Mouse (Mus musculus) frontal cortex, postnatal 25 days (tissue): ENCODE results near the gene Mia2.

Source experiments
- DNase-seq, 2 experiments: peaks; one replicate each; pipeline ENCODE4 v3.0.0; 2022; ENCODE audit warnings: low spot score in 2 of 2

Mia2 gene

GRCm38 (mm10) chr12:59164522-59164921, 68.9 kb downstream of the Mia2 start:
- no peak for DNase-seq

GRCm38 (mm10) chr12:59166557-59166956, 71.0 kb downstream of the Mia2 start:
- no peak for DNase-seq

- no peak for DNase-seq
Measured at GRCm38 (mm10) chr12:59169935-59170334, 74.3 kb downstream of the Mia2 start.

DNA sequence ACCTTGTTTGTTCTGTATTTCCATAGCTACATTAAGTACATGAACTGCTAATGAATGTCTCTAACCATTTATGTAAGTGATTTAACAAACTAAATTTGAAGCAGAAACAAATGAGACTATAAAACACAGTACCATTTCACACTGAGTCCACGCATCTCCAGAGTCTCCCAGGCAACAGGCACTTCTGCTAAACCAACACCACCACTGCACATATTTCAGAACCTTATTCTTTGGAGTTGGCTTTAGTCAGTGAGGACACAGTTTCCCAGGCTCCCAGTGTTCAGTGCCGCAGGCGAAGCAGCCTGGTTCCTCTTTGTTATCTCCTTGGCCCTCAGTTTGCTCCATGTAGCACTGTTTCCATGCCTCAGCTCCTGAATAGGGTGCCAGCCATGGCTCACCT, 82.2 kb downstream of the Mia2 start:
- DNase-seq: no peak

- no peak for DNase-seq
Measured at GRCm38 (mm10) chr12:59188086-59188682, 92.6 kb downstream of the Mia2 start.

GRCm38 (mm10) chr12:59193637-59194036, 98.0 kb downstream of the Mia2 start:
- DNase-seq: no peak

GRCm38 (mm10) chr12:59194341-59195003, 98.9 kb downstream of the Mia2 start:
- DNase-seq: no peak

DNA sequence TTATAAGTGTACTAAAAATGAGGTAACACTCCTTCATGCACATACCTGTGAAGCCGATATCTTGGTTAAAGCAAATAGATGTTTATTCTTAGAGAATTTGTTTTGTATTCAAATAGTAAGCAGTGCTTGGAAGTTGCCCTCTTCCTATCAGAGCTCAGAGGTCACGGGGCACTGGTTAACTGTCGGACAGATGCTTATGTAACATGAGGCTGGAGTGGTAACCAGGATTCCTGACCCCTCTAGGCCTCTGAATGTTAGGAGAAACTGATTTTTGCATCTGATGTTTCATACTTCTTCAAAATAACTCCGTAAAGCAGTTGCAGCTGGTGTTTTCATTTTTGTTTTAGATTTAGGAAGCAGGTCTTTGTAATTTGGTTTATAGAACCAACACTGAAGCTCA, 99.5 kb downstream of the Mia2 start:
- no peak for DNase-seq

DNA sequence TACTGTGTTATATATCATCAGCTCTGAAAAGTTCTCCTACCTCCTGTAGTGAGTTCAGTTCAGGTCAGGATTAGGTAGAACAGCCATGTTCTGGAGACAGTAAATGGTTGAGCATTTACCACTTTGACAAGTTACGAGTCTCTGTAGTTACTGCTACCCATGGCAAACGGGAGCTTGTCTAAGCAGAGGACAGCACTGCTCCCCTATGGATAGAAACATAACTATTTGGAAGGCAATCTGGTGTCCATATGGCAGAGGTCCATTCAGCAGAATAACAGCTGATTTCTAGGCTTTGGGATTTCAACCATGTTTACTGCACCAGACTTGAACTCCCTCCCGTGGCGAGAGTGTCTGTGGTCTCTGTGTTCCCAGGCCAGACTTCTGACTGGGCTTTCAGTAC, 100.3 kb downstream of the Mia2 start:
- no peak for DNase-seq

GRCm38 (mm10) chr12:59198750-59199149, 103.2 kb downstream of the Mia2 start:
- no peak for DNase-seq

DNA sequence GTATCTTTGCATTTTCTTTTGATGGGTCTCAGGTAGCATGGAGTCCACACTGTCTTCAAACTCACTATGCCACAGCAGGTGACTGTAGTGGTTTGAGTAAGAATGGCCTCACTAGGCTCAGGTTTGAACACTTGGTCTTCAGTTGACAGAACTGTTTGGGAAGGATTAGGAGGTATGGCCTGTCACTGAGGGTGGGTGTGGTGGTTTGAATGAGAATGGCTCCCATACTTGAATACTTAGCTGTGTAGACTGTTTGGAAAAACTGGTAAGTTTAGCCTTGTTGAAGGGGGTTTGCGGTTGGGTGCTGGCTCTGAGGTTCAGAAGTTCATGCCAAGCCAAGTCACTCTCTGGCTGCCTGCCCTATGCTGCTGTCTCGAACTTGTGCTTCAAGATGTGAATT, 103.8 kb downstream of the Mia2 start:
- no peak for DNase-seq

DNA sequence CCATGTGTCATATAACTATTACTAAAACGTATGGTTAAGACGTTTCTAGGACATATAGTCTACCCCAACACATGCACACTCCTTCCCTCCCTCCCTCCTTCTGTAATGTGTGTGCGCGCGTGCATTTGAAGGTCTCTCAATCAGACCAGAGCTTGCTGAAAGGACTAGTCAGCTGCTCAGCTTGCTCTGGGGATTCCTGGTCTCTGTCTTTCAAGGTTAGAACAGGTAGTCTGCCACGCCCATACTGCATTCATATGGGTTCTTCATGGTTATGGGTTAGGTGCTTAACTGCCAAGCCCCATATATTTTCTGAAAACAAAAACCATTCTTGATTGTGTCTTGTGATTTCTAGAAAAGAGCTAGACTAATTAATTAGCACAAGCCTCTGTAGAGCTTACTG, 110.0 kb downstream of the Mia2 start:
- no peak for DNase-seq

- no peak for DNase-seq
Measured at GRCm38 (mm10) chr12:59206208-59206999, 110.8 kb downstream of the Mia2 start.

DNA sequence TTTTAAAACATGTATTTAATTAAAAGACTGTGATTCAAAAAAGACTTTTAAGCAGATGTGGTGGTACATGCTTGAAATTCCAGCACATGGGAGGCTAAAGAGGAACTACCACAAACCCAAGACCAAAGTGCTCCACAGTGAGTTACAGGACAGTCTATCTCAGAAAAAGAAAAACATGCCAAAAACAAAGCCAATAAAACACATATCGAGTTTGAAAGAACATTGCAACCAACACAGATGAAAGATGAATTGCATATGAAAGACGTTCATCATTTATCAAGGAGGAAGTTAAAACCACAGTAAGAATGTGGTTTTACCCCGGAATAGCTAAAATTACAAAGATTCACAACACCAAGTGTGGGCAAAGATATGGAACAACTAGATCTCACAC, 111.4 kb downstream of the Mia2 start:
- no peak for DNase-seq

DNA sequence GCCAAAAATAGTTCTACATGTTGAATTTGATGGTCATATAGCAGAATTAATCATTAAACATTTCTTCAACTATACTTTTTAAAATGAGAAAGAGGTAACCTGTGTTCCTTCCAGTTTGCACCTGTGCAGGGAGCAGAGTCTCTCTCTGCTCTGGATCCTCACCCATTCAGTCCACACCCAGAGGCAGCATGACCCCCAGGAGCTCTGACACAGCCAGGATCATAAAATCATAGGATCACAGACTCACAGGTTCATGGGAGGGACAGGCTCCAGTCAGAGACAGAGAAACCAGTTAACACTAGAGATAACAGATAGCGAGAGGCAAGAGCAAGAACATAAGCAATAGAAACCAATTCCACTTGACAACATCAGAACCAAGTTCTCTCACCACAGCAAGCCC, 112.2 kb downstream of the Mia2 start:
- DNase-seq: no peak

DNA sequence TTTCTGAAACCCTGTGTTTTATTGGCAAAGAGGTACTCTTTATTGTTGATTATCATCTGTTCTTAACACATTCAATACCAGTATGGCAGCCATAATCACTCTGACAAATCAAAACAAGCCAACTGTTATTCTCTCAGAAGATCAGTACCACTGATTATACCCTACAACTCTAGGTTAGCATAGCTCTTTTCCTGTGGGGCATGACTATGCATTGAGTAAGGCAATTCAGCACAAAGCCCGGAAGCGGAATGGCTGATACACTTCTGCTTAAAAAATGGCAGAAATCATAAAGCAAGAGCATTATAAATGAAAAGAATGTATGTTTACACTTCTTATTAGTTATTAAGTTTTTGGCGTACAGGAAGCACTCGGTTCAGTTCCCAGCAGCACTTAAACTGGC, 120.6 kb downstream of the Mia2 start:
- no peak for DNase-seq

- no peak for DNase-seq
Measured at GRCm38 (mm10) chr12:59216676-59217266, 121.2 kb downstream of the Mia2 start.

DNA sequence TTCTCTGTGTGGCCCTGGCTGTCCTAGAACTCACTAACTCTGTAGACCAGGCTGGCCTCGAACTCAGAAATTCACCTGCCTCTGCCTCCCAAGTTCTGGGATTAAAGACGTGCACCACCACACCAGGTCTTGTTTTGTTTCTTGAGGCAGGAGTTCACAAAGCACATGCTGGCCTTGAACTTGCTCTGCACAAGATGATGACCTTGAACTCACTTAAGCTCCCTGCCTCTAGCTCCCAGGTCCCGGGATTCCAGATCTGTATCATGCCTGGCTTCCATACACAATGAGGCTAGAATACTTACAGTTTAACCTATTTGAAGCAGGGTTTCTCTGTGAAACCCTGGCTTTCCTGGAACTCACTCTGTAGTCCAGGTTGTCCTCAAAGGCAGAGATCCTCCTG, 121.7 kb downstream of the Mia2 start:
- no peak for DNase-seq

DNA sequence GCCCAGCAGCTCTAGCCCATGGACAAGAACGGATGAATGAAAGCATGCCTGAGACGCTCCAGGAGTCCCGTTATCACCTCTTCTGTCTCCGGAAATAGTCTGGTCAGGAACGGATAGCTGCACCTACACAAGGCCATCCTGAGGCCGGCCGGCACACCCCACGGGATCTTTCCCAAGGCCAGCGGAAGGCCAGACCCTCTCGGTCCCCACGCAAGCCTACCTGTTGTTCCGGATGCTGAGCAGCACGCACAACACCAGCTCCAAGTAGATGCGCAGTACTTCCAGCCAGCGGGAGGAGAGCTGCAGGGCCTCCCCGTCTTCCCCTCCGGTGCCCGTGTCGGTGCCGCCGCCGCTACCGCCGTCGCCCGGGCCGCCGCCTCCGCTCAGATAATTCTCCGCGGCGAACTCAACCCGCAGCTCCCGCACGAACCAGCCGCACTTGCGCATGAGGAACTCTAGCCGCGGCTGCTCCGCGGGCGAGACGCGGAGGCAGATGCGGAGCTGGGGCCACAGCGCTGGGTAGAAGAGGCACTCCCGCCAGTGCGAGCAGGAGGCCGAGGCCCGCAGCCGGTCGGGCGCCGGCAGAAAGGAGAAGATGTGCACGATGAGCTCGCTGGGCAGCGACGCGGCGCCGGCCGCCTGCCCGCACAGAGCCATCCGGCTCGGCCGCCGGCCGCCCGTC, 123.2 kb downstream of the Mia2 start:
- peak; percentile 32 to 43 for DNase-seq

- DNase-seq: peak; percentile 88 to 94
Measured at GRCm38 (mm10) chr12:59219325-59220225, 124.0 kb downstream of the Mia2 start, which contains the start of gene Fbxo33. TSS of gene Fbxo33 (minus strand) at chr12:59219725.

- DNase-seq: no peak
Measured at GRCm38 (mm10) chr12:59228401-59228800, 132.8 kb downstream of the Mia2 start.
